Mouse (Mus musculus): Measurements from ENCODE around the gene Arl15. TPM values are rescaled to one million over a fixed set of nuclear protein-coding genes. Genes with fewer than 3 reads are reported as not detected.

The Arl15 gene
- total RNA-seq, 1 experiment from 2014 or later = 16.2 TPM

- no peak; a peak in 1 of 4 replicates for ATAC-seq (replicated peaks in 1 of 2; ENCODE audit: insufficient read depth in 1 of 2, low FRiP score in 2 of 2, low TSS enrichment in 1 of 2, low read depth in 1 of 2, poor library complexity in 2 of 2, severe bottlenecking in 2 of 2)
Measured at GRCm38 (mm10) chr13:113858667-113859391, 64.5 kb downstream of the Arl15 start.

GRCm38 (mm10) chr13:113859392-113859776 lies 65.1 kb downstream of the Arl15 start:
- no peak for ATAC-seq (replicated peaks in 1 of 2; ENCODE audit: insufficient read depth in 1 of 2, low FRiP score in 2 of 2, low TSS enrichment in 1 of 2, low read depth in 1 of 2, poor library complexity in 2 of 2, severe bottlenecking in 2 of 2)

- ATAC-seq (replicated peaks in 1 of 2; ENCODE audit: insufficient read depth in 1 of 2, low FRiP score in 2 of 2, low TSS enrichment in 1 of 2, low read depth in 1 of 2, poor library complexity in 2 of 2, severe bottlenecking in 2 of 2) = no peak
Measured at GRCm38 (mm10) chr13:113860816-113861215, 66.5 kb downstream of the Arl15 start.

- no peak for ATAC-seq (replicated peaks in 1 of 2; ENCODE audit: insufficient read depth in 1 of 2, low FRiP score in 2 of 2, low TSS enrichment in 1 of 2, low read depth in 1 of 2, poor library complexity in 2 of 2, severe bottlenecking in 2 of 2)
Measured at GRCm38 (mm10) chr13:113861231-113861630, 66.9 kb downstream of the Arl15 start.

GRCm38 (mm10) chr13:113862951-113863350 lies 68.6 kb downstream of the Arl15 start:
- ATAC-seq (replicated peaks in 1 of 2; ENCODE audit: insufficient read depth in 1 of 2, low FRiP score in 2 of 2, low TSS enrichment in 1 of 2, low read depth in 1 of 2, poor library complexity in 2 of 2, severe bottlenecking in 2 of 2) = no peak

GRCm38 (mm10) chr13:113863688-113864087 lies 69.4 kb downstream of the Arl15 start:
- ATAC-seq (replicated peaks in 1 of 2; ENCODE audit: insufficient read depth in 1 of 2, low FRiP score in 2 of 2, low TSS enrichment in 1 of 2, low read depth in 1 of 2, poor library complexity in 2 of 2, severe bottlenecking in 2 of 2) = no peak

- ATAC-seq (replicated peaks in 1 of 2; ENCODE audit: insufficient read depth in 1 of 2, low FRiP score in 2 of 2, low TSS enrichment in 1 of 2, low read depth in 1 of 2, poor library complexity in 2 of 2, severe bottlenecking in 2 of 2) = no peak
Measured at GRCm38 (mm10) chr13:113864278-113864677, 70.0 kb downstream of the Arl15 start.

GRCm38 (mm10) chr13:113864893-113865292 lies 70.6 kb downstream of the Arl15 start:
- ATAC-seq (replicated peaks in 1 of 2; ENCODE audit: insufficient read depth in 1 of 2, low FRiP score in 2 of 2, low TSS enrichment in 1 of 2, low read depth in 1 of 2, poor library complexity in 2 of 2, severe bottlenecking in 2 of 2) = no peak

- no peak for ATAC-seq (replicated peaks in 1 of 2; ENCODE audit: insufficient read depth in 1 of 2, low FRiP score in 2 of 2, low TSS enrichment in 1 of 2, low read depth in 1 of 2, poor library complexity in 2 of 2, severe bottlenecking in 2 of 2)
Measured at GRCm38 (mm10) chr13:113865378-113865777, 71.1 kb downstream of the Arl15 start.

GRCm38 (mm10) chr13:113865806-113866205 lies 71.5 kb downstream of the Arl15 start:
- ATAC-seq (replicated peaks in 1 of 2; ENCODE audit: insufficient read depth in 1 of 2, low FRiP score in 2 of 2, low TSS enrichment in 1 of 2, low read depth in 1 of 2, poor library complexity in 2 of 2, severe bottlenecking in 2 of 2) = peak; percentile 34 to 38; a peak in 3 of 4 replicates

GRCm38 (mm10) chr13:113867736-113868135 lies 73.4 kb downstream of the Arl15 start:
- no peak for ATAC-seq (replicated peaks in 1 of 2; ENCODE audit: insufficient read depth in 1 of 2, low FRiP score in 2 of 2, low TSS enrichment in 1 of 2, low read depth in 1 of 2, poor library complexity in 2 of 2, severe bottlenecking in 2 of 2)

GRCm38 (mm10) chr13:113869212-113870205 lies 75.2 kb downstream of the Arl15 start:
- ATAC-seq (replicated peaks in 1 of 2; ENCODE audit: insufficient read depth in 1 of 2, low FRiP score in 2 of 2, low TSS enrichment in 1 of 2, low read depth in 1 of 2, poor library complexity in 2 of 2, severe bottlenecking in 2 of 2) = peak; percentile 61 to 66

- ATAC-seq (replicated peaks in 1 of 2; ENCODE audit: insufficient read depth in 1 of 2, low FRiP score in 2 of 2, low TSS enrichment in 1 of 2, low read depth in 1 of 2, poor library complexity in 2 of 2, severe bottlenecking in 2 of 2) = peak; percentile 87 to 90
Measured at GRCm38 (mm10) chr13:113870403-113870802, 76.1 kb downstream of the Arl15 start.

GRCm38 (mm10) chr13:113871853-113872252 lies 77.5 kb downstream of the Arl15 start:
- no peak for ATAC-seq (replicated peaks in 1 of 2; ENCODE audit: insufficient read depth in 1 of 2, low FRiP score in 2 of 2, low TSS enrichment in 1 of 2, low read depth in 1 of 2, poor library complexity in 2 of 2, severe bottlenecking in 2 of 2)

- ATAC-seq (replicated peaks in 1 of 2; ENCODE audit: insufficient read depth in 1 of 2, low FRiP score in 2 of 2, low TSS enrichment in 1 of 2, low read depth in 1 of 2, poor library complexity in 2 of 2, severe bottlenecking in 2 of 2) = 0 out of 4 replicates have a peak, but pooled peaks of 1 of the 2 experiments have one; percentile 22
Measured at GRCm38 (mm10) chr13:113875724-113876123, 81.4 kb downstream of the Arl15 start.

GRCm38 (mm10) chr13:113877420-113877819 lies 83.1 kb downstream of the Arl15 start:
- ATAC-seq (replicated peaks in 1 of 2; ENCODE audit: insufficient read depth in 1 of 2, low FRiP score in 2 of 2, low TSS enrichment in 1 of 2, low read depth in 1 of 2, poor library complexity in 2 of 2, severe bottlenecking in 2 of 2) = peak; percentile 68 to 85; a peak in 3 of 4 replicates

GRCm38 (mm10) chr13:113878571-113878970 lies 84.3 kb downstream of the Arl15 start:
- no peak for ATAC-seq (replicated peaks in 1 of 2; ENCODE audit: insufficient read depth in 1 of 2, low FRiP score in 2 of 2, low TSS enrichment in 1 of 2, low read depth in 1 of 2, poor library complexity in 2 of 2, severe bottlenecking in 2 of 2)

Data from hematopoietic stem cell, adult 5-6 weeks (primary cell).